Mouse (Mus musculus) left cerebral cortex, adult 2 months (tissue): ENCODE measurements around the gene Ifitm5. TPM values are rescaled to one million over a fixed set of nuclear protein-coding genes. Genes with fewer than 3 reads are reported as not detected.
"Not testable (repeated sequence)": the region's sequence is repeated elsewhere in the genome, so short reads cannot be mapped to it uniquely, and the experiment has no call there.

Source experiments
- DNase-seq, 2 experiments: peaks; one replicate each; pipeline ENCODE4 v3.0.0; 2021 to 2022; ENCODE audit warnings: low spot score in 2 of 2, mixed read lengths in 1 of 2; ENCODE audit errors: extremely low spot score in 1 of 2
- H3K27ac ChIP-seq: fragments of 200-600 bp; 2 replicates; pipeline ENCODE4 v1.8.1; 2022
- H3K4me3 ChIP-seq: fragments of 200-600 bp; 2 replicates; pipeline ENCODE4 v1.8.1; 2022
- CTCF ChIP-seq: fragments of 200-600 bp; IDR thresholded peaks from 2 replicates; pipeline ENCODE4 v1.8.1; 2022; ENCODE audit warnings: antibody characterized with exemption, mild to moderate bottlenecking, moderate library complexity
- intact Hi-C: fragments of 180-260 bp; cut with DNase I; formaldehyde crosslinking; loops from one replicate; pipeline ENCODE4 v1.15.1; 2025
- long read RNA-seq, 2 experiments: library from polyadenylated mRNA; stranded (forward); transcript quantifications; one replicate each; pipeline ENCODE4 v2.0.0; 2021; ENCODE audit warnings: borderline mapping rate in 2 of 2
- total RNA-seq, 2 experiments: library from RNA; stranded (reverse); gene quantifications; 2 replicates each; pipeline ENCODE4 v1.2.3; 2021

Ifitm5 gene
- not detected for total RNA-seq
- long read RNA-seq, experiment 1, result 0 reads
- long read RNA-seq, experiment 2, result 0 reads

- intact Hi-C loops, result no loop called here
- Histone ChIP-seq H3K27ac (no peak within 1 kb of the TSS), H3K4me3 (no peak within 1 kb of the TSS)
- DNase-seq, result no peak
- TF ChIP-seq CTCF, result no peak
These were observed at the start of gene Ifitm5 for GRCm38 (mm10) chr7:140949824-140950530. Ifitm5 (minus strand) TSS chr7:140950291.

- no peak for TF ChIP-seq CTCF
- H3K4me3 ChIP-seq, result no peak overlapping the region
- DNase-seq, result no peak
- intact Hi-C loops, result no loop called here
- no peak overlapping the region for H3K27ac ChIP-seq
These were observed 49.0 kb upstream of the Ifitm5 start for GRCm38 (mm10) chr7:140998853-140999700.

GRCm38 (mm10) chr7:140997817-140998216, 47.7 kb upstream of the Ifitm5 start:
- intact Hi-C loops, result no loop called here
- DNase-seq, result no peak
- no peak overlapping the region for H3K27ac ChIP-seq

GRCm38 (mm10) chr7:140991117-140991689, 41.1 kb upstream of the Ifitm5 start:
- no peak for DNase-seq
- no peak for TF ChIP-seq CTCF
- Histone ChIP-seq H3K27ac (no peak overlapping the region), H3K4me3 (no peak overlapping the region)
- intact Hi-C loops, result no loop called here

More at GRCm38 (mm10) chr7:140997817-140998216, 47.7 kb upstream of the Ifitm5 start:
- no peak for TF ChIP-seq CTCF
- H3K4me3 ChIP-seq, result no peak overlapping the region

- DNase-seq, result no peak
- no peak for TF ChIP-seq CTCF
- intact Hi-C loops, result no loop called here
- no peak overlapping the region for H3K27ac ChIP-seq
- H3K4me3 ChIP-seq, result no peak overlapping the region
These were observed 40.5 kb upstream of the Ifitm5 start for GRCm38 (mm10) chr7:140990622-140991021.

- intact Hi-C loops, result no loop called here
- TF ChIP-seq CTCF, result no peak
- DNase-seq, result no peak
- Histone ChIP-seq H3K4me3 (no peak overlapping the region), H3K27ac (no peak overlapping the region)
These were observed 40.1 kb upstream of the Ifitm5 start for GRCm38 (mm10) chr7:140990185-140990584.

GRCm38 (mm10) chr7:140989022-140989421, 38.9 kb upstream of the Ifitm5 start:
- Histone ChIP-seq H3K27ac (no peak overlapping the region), H3K4me3 (no peak overlapping the region)
- intact Hi-C loops, result no loop called here
- no peak for DNase-seq
- no peak for TF ChIP-seq CTCF

- no peak overlapping the region for H3K4me3 ChIP-seq
- no peak for TF ChIP-seq CTCF
- H3K27ac ChIP-seq, result no peak overlapping the region
- DNase-seq, result peak in 1 of 2 experiments; percentile 51
- intact Hi-C loops, result no loop called here
These were observed 37.4 kb upstream of the Ifitm5 start for GRCm38 (mm10) chr7:140987182-140988138.

- no peak for DNase-seq
- intact Hi-C loops, result no loop called here
- TF ChIP-seq CTCF, result no peak
These were observed 32.9 kb upstream of the Ifitm5 start for GRCm38 (mm10) chr7:140982971-140983370.

GRCm38 (mm10) chr7:140981704-140982103, 31.6 kb upstream of the Ifitm5 start:
- intact Hi-C loops, result no loop called here
- Histone ChIP-seq H3K27ac (no peak overlapping the region), H3K4me3 (no peak overlapping the region)
- no peak for TF ChIP-seq CTCF
- no peak for DNase-seq

More at GRCm38 (mm10) chr7:140982971-140983370, 32.9 kb upstream of the Ifitm5 start:
- Histone ChIP-seq H3K27ac (no peak overlapping the region), H3K4me3 (no peak overlapping the region)

- H3K4me3 ChIP-seq, DNase-seq, H3K27ac ChIP-seq, intact Hi-C loops: not testable (repeated sequence)
These were observed 26.6 kb upstream of the Ifitm5 start for GRCm38 (mm10) chr7:140976720-140977119.
